Mouse (Mus musculus) spleen, adult 10 weeks (tissue): ENCODE measurements around the gene Eif3i. TPM values are rescaled to one million over a fixed set of nuclear protein-coding genes. Genes with fewer than 3 reads are reported as not detected.

Experiments
- polyA plus RNA-seq: library from polyadenylated mRNA; stranded (reverse); fragments of 350-450 nt; fragmentation: Illumina TruSeq; extraction: RNeasy Lipid Tissue Mini Kit (QIAGEN cat#74804); gene quantifications from one replicate; pipeline ENCODE4 v1.2.3, GENCODE M21; 2015; ENCODE audit warnings: low replicate concordance; ENCODE audit not compliant: insufficient read depth

Gene Eif3i
- polyA plus RNA-seq = 119 TPM

DNA sequence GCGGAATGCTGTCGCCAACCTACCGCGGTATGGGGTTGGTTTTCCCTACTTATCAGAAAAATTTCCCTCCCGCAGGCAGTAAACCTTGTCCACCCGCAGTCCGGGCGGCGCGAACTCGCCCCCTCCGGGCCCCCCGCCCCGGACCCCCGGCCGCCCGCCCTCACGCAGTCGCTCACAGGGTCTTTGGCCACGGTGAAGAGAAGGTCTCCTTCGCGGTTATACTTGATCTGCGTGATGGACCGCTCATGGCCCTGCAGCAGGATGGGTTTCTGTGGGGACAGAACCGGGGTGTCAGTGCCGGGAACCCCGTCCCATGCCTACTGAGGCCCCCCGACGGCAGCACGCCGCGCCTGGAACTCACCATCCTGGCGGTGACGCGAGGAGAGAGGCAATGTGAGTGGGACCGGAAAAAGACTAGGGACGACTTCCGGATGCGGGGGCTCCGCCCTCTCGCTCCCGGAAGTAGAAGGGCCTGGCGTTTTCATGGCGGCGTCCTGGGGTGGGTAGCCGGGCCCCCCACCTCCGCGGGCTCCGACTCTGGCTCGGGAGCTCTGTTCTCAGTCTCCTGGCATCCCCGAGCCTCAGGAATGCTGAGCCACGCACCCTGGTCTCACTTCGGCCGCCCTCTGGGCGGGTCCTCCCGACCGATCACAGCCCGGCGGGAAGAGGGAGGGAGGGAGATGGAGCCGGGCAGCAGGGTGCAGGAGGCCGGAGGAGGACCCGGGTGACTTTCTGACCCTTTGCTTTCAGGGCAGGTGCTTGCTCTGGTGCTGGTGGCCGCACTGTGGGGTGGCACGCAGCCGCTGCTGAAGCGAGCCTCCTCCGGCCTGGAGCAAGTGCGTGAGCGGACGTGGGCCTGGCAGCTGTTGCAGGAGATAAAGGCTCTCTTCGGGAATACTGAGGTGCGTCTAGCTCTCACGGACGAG is at the start of gene Eif3i, which contains the start of gene Tmem234:
Eif3i (minus strand) TSS at position 416 of the 926 bp plus-strand sequence.
Tmem234 (plus strand) TSS at position 436 of the 926 bp plus-strand sequence.

GRCm38 (mm10) chr4:129640638-129641467 is 40.4 kb upstream of the Eif3i start, which contains the start of gene Txlna:
TSS of gene Txlna (minus strand) at chr4:129641065.

DNA sequence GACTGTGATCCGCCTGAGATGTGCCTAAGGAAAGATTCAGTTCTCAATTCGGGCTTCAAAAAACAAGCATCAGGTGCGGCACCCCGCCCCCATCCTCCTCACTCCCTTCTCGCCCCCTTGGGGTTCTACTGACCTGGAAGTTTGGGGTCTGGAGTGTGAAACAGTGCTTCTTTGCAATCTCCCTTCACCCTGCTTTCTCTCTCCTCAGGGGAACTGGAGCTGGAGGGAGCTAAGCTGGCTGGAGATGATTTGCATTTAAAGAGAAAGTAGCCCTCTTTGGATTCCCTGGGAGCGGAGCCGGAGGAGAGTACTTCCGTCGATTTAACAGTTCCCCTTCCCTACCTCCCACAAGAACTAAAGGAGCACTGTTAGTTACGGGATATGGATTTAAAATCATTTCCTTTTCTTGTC is 23.2 kb upstream of the Eif3i start, which contains the start of gene Ccdc28b:
Ccdc28b (minus strand) TSS at position 267 of the 411 bp plus-strand sequence.

GRCm38 (mm10) chr4:129618786-129619691 is 18.6 kb upstream of the Eif3i start, which contains the start of gene Iqcc:
TSS of gene Iqcc (minus strand) at chr4:129619099.

GRCm38 (mm10) chr4:129614093-129614492 is 13.6 kb upstream of the Eif3i start, which contains the start of gene Dcdc2b:
TSS of gene Dcdc2b (minus strand) at chr4:129614257.

DNA sequence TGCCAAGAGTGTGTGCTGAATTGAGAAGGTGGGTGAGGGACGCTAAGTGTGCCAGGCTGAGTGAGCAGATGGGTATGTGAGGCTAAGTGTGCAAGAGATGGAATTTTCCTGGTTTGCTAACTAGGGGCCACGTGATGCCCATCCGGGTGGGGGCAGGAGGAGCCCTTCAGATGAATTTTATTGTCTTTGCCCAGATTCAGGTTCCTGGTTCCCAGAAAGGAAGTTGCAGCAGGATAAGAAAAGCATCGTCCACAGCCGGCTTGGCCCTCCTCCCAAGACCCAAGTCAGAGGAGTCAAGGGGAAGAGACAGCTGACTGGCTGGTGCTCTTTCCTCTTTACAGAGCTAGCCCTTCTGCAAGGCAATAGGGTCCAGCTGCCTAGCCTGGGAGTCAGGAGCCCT is 22.0 kb downstream of the Eif3i start, which contains the start of gene Fam167b:
Fam167b (minus strand) TSS at position 84 of the 400 bp plus-strand sequence.

DNA sequence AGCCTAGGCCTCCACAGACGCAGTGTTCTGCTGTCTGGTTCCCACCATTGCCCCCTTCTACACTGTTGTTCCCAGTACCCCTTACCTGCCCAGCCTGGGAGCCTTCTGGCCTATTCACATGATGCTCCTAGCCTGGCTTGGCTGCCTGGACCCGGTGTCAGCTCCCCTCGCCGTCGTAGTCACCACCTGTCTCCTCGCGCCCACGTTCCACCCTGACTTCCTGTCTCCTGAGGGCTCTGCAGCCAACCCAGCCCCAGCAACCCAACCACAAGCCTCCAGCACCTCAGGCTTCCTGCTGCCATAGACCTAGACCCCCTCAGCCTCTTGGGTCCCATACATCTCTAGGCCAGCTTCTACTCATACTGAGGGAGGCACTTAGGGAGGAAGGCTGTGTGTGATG is 27.0 kb downstream of the Eif3i start, which contains the start of gene Lck:
Lck (minus strand) TSS at position 212 of the 400 bp plus-strand sequence.

GRCm38 (mm10) chr4:129542592-129543141 is 57.8 kb downstream of the Eif3i start, which contains the start of gene Hdac1:
TSS of gene Hdac1 (minus strand) at chr4:129542713.

Other genes starting within 250 kb of the Eif3i start
- 4.8 TPM for gene Zbtb8a, start 222.5 kb downstream of the Eif3i start, polyA plus RNA-seq
- gene Zbtb8b, start 159.8 kb downstream of the Eif3i start, polyA plus RNA-seq = not detected
- gene Bsdc1, start 139.1 kb downstream of the Eif3i start, polyA plus RNA-seq = 45.0 TPM
- not detected for gene Tssk3, start 109.6 kb downstream of the Eif3i start, polyA plus RNA-seq
- not detected for gene Fam229a, start 109.5 kb downstream of the Eif3i start, polyA plus RNA-seq
- gene Marcksl1, start 87.1 kb downstream of the Eif3i start, polyA plus RNA-seq = 79.0 TPM
- 187 TPM for gene Hdac1, start 57.9 kb downstream of the Eif3i start, polyA plus RNA-seq
- 95.5 TPM for gene Lck, start 27.0 kb downstream of the Eif3i start, polyA plus RNA-seq
- 10.3 TPM for gene Fam167b, start 22.1 kb downstream of the Eif3i start, polyA plus RNA-seq
- gene Tmem234, start within 50 bp of the Eif3i start, polyA plus RNA-seq = 211 TPM
- gene Dcdc2b, start 13.6 kb upstream of the Eif3i start, polyA plus RNA-seq = 1.8 TPM
- 26.7 TPM for gene Iqcc, start 18.5 kb upstream of the Eif3i start, polyA plus RNA-seq
- 29.6 TPM for gene Ccdc28b, start 23.3 kb upstream of the Eif3i start, polyA plus RNA-seq
- gene Txlna, start 40.4 kb upstream of the Eif3i start, polyA plus RNA-seq = 29.1 TPM
- 34.8 TPM for gene Kpna6, start 72.1 kb upstream of the Eif3i start, polyA plus RNA-seq
- gene Tmem39b, start 96.2 kb upstream of the Eif3i start, polyA plus RNA-seq = 7.3 TPM
- gene Khdrbs1, start 141.7 kb upstream of the Eif3i start, polyA plus RNA-seq = 141 TPM
- gene Ptp4a2, start 210.6 kb upstream of the Eif3i start, polyA plus RNA-seq = 613 TPM